Mouse (Mus musculus): ENCODE measurements around the gene Slc16a13.

- no peak for TF ChIP-seq EP300 (IDR thresholded peaks at IDR 0.05; ENCODE audit: low read depth)
- TF ChIP-seq CTCF (IDR thresholded peaks at IDR 0.05; ENCODE audit: low read depth) = no peak
Observed at GRCm38 (mm10) chr11:70225798-70226601, 5.1 kb upstream of the Slc16a13 start.

All from liver, postnatal 0 days (tissue).